Mouse (Mus musculus) layer of hippocampus, adult 9-11 months (tissue): ENCODE results near the gene Tmsb10.
A peak's percentile ranks its signal among the peaks of the same experiment; 100 is the strongest.

Experiments
- DNase-seq: peaks from one replicate; pipeline ENCODE4 v3.0.0; 2022

Tmsb10 gene

GRCm38 (mm10) chr6:72958662-72959071 lies at the start of gene Tmsb10:
Gene Tmsb10, minus strand, starts transcription at chr6:72958748.
- DNase-seq, result no peak

GRCm38 (mm10) chr6:73003601-73004000 lies 45.1 kb upstream of the Tmsb10 start:
- no peak for DNase-seq

GRCm38 (mm10) chr6:73002391-73002790 lies 43.8 kb upstream of the Tmsb10 start:
- no peak for DNase-seq

DNA sequence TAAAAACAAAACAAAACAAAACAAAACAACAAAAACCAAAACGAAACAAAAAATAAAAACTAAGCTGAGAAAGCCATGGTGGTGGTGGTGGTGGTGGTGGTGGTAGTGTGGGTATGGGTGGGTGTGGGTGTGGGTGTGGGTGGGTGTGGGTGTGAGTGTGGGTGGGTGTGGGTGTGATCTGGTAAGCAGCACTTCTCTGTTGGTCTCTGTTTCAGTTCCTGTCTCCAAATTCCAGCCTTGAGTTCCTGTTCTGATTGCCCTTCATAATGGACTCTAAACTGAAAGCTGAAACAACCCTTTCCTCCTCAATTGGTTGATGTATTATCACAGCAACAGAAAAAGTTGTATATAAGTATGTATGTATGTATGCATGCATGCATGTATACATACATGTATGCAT lies 40.3 kb upstream of the Tmsb10 start:
- DNase-seq, result no peak

GRCm38 (mm10) chr6:72993688-72994082 lies 35.1 kb upstream of the Tmsb10 start:
- no peak for DNase-seq

DNA sequence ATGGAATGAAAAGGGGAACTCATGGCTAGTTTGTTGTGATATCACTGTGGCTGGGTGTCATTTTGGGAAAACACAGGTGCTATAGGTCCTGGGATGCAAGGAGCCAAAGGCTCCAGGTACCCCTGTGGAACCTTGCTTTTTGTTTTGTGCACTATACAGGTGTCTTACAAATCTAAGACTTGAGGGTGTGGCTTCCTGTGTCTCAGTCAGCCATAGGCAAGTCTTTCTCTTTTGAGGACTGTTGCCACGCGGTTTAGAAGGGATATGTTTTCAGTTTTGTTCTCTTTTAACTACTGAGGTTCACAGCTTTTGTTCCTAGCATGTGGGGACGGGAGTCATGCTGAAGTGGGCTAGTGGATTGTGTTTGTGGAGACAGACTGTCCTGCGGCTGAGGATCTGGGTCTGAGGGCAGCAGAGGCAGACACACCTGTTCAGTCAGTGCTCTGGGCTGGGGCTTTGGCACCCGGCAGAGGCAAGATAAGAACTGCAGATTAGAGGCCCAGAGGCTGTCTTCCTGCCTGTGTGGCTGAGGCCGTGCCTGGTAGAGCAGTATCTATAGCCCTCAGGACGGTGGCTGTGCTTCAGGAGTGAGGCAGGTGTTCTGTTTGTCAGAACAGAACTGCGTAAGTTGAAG lies 34.6 kb upstream of the Tmsb10 start:
- DNase-seq, result no peak

- no peak for DNase-seq
Observed at GRCm38 (mm10) chr6:72990206-72990605, 31.7 kb upstream of the Tmsb10 start.

DNA sequence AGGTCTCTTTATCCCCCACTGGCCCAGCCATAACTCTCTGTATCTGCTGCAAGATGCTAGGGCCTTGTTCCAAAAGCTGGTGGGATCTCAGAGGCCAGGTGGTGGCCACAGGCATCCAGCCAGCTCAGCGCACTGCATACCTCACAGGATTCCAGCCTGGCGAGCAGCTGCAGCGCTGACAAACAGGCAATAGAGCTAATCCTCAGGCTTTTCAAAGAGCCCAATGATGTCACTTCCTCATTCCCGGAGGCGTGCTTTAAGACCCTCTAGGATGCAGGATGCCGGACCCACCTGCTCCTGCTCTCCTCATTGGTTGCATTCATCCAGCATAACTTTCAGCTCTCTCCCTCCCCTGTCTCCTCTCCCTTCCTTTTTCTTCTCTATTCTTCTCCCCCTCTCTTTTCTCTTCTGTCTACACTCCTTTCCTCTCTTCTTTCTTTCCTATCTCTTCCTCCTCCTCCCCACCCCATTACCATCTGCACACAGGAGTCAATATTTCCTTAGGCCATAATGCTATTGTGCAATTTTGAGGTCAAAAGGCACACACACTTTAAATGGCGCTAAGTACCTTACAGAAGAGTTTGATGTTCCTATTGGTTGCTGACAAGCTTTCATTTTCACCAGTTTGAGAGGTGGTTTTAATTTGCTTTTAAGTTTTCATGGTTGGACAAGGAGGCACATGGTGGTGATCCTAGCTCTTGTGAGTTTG lies 30.6 kb upstream of the Tmsb10 start:
- DNase-seq, result no peak

DNA sequence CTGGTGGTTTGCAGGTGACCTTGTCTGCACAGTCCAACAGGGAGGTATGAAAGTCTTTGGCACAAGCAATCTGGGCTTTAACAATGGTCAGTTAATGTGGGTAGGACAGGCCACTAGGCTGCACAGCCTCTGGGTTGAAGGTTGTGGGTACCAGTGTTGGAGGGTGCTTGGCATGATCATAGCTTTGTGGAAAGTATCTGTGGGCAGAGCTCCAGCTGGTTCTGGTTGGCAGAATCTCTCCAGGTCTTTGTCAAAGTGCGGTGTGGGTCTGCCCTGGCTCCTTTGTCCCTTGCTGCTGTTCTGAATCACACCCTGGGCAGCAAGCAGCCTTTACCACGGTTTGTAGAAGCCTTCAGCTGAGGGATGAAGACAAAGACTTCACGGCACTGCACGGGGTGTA lies 24.0 kb upstream of the Tmsb10 start:
- no peak for DNase-seq

DNA sequence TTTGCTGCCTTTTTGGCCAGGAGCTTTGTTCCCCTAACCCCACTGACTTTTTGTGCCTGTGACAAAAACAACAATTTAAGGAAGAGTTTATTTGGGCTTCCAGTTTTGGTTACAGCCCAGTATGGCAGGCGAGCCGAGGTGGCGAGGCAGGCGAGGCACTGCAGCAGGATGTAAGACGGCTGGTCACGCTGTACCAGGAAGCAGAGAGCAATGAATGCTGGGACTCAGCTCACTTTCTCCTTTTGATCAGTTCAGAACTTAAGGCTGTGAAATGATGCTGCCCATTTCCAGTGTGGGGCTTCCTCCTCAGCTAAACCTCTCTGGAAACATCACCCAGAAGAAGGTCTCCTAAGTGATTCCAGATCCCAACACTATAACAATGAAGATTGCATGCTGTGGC lies 23.3 kb upstream of the Tmsb10 start:
- DNase-seq, result no peak

DNA sequence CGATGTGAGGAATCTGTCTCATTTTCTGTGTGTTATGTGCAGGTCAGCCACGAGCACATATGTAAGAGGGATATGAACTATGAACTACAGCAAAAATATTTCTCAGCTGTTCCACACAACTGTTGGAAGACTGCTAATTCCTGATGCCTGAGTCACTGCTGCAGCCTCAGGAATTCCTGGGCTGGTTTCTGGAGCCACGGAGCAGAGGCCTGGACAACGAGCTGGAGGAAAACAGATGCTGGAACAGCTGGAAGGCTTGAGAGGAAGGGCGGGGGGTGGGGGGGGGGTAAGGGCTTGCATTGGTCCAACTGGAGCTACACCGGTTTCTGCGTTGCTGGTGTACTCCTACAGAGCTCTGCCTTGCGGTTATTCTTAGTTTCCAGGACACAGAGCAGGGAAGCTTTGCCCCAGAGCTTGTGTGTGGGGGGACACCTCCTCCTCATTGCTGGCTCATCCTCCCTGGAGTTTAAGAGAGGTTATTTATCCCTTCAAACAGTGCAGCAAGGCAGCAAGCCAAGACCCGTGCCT lies 22.6 kb upstream of the Tmsb10 start:
- no peak for DNase-seq

GRCm38 (mm10) chr6:72976866-72977265 lies 18.3 kb upstream of the Tmsb10 start:
- DNase-seq, result no peak

- DNase-seq, result no peak
Observed at GRCm38 (mm10) chr6:72971074-72971473, 12.5 kb upstream of the Tmsb10 start.

DNA sequence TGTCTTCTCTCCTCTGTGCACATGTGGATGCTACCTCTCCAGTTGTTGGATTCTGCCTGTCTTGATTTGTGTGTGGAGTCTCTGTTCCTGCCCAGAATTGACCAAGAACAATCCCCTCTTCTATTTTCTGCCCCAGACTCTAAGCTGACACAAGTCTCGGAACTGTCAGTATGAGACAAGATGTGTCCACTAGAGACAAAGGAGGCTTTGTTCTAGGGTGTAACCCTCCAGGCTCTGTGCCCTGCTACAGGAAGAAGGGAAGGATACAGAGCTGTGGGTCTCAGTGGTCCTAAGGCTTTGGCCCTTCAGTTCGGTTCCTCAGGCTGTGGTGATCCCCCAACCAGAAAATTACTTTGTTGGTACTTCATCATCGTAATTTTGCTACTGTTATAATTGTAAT lies 11.2 kb upstream of the Tmsb10 start:
- DNase-seq, result no peak

DNA sequence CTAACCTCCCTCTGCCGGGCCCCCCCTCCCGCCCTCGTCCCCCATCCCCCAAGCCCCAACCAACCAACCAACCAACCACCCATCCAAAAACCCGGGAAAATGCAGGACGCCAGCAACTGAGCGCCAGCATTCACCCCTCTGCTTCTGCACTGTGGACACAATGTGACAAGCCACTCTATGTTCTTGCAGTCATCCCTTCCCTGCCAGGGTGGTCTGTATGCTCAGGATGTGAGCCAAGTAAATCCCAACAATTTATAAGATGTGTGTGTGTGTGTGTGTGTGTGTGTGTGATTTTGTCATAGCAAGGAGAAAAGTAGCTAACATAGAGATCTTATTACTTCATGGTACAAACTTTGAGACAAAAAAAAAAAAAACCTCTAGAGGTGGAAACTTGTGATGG lies 6.7 kb upstream of the Tmsb10 start:
- DNase-seq, result no peak

DNA sequence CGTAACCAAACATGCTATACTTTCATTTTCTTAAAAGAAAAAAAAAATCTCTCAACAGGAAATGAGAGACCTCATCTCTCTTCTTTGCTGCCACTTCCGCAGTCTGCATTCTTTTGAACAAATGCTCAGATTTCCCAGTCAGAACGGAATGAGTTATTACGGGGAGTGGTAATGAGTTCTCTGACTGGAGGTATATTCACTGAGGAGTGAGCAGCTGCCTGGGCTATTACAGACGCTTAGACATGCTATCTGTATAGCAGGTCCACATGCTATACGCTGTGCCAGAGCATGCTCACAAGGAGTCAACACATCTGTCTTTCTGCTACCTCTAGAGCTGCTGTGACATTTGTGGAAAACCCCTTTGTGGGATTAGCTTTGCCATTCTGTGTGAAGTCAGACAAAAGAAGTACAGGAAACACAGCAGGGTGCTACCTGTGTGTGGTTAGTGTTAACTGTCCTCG lies 3.8 kb upstream of the Tmsb10 start:
- DNase-seq, result no peak

GRCm38 (mm10) chr6:72961603-72962002 lies 3.1 kb upstream of the Tmsb10 start:
- DNase-seq, result no peak

DNA sequence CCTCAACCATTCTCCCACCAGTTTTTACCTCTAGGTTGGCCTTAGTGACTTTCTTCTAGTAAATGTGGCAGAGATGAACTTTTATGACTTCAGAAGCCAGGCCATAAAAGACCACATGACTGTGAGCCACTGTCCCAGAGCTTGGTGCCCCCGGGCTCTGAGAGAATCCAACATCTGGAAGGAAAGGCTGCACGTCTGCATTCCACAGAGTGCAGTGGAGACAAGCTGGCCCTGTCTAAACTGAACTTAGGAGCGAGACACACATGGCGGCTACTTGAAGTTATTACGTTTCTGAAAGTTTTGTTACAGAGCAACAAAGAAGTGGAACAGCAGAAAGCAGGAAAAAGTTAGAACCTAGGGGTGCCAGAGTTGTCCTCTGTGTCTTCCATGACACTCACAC lies 2.1 kb upstream of the Tmsb10 start:
- DNase-seq, result no peak

DNA sequence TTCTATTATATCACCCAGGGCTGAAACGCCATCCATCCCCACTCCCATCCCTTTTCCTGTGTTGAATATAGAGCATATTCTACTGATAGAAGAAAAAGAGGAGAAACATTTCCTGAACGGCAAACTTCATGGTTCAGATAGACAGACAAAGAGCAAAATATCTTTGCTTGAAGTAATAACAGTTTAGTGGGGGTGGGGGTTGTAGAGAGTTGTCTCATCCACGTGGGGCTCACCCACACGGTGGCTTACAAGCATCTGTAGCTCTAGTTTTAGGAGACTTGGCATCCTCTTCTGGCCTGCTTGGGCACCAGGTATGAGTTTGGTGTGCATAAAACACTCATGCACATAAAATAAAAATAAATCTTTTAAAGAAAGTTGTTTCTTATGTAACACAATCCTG lies 627 bp upstream of the Tmsb10 start:
- DNase-seq, result no peak

DNA sequence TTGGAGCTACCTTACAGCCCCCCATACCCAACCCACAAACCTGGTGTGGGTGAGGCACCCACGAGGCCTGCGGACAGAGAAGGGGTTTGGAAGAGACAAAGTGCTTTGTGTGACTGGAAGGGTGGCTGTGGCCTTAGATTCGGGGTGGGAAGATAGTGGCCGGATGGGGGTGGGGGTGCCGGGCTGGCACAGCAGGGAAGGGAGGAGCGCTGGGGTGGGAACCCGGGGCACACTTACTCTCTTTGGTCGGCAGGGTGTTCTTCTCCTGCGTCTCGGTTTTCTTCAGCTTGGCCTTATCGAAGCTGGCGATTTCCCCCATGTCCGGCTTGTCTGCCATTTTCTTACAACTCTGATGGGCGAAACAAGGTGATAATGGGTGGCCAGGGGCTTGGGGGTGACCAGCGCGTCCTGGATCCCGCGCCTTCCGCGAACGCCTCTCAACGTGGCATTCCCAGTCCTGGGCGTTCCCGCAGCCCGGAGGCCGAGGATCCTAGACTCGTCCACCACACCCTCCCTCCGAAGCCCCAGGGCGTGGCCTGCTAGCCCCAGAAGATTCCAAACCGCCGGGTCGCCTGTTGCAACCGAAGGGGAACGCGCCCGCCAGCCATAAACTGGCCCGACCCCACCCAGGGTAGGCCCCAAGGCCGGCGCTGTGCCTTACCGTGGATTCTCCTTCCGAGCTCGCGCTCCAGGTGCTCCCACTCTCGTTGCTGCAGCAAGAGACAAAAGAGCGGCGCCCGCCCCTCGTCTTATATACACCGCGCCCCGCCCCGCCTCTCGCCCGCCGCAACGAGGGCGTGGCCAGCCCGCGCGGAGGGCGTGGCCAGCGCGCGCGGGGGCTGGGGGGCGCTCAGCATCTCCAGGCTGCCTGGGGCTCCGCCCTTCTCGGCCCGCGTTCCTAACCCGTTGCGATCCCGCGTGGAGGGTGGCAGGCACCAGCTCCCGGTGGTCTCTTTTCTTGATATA lies 589 bp downstream of the Tmsb10 start:
- peak; percentile 77 for DNase-seq

- no peak for DNase-seq
Observed at GRCm38 (mm10) chr6:72957093-72957435, 1.5 kb downstream of the Tmsb10 start.

GRCm38 (mm10) chr6:72956199-72957092 lies 2.1 kb downstream of the Tmsb10 start:
- no peak for DNase-seq
